Mouse (Mus musculus) lung, postnatal 0 days (tissue): ENCODE measurements at regions not wholly inside any gene's neighbourhood (a gene's known extent, or its start where the extent isn't known, plus 50 kb on each side); places are given as distances from the start of the nearest gene placed in this dataset.

Experiments used
- CTCF ChIP-seq: IDR thresholded peaks from 2 replicates; pipeline ENCODE4 v1.5.1; 2016; ENCODE audit warnings: antibody characterized with exemption, mild to moderate bottlenecking
- EP300 ChIP-seq: IDR thresholded peaks from 2 replicates; pipeline ENCODE4 v1.6.1; 2016; ENCODE audit warnings: antibody characterized with exemption, mild to moderate bottlenecking, control low read depth

DNA sequence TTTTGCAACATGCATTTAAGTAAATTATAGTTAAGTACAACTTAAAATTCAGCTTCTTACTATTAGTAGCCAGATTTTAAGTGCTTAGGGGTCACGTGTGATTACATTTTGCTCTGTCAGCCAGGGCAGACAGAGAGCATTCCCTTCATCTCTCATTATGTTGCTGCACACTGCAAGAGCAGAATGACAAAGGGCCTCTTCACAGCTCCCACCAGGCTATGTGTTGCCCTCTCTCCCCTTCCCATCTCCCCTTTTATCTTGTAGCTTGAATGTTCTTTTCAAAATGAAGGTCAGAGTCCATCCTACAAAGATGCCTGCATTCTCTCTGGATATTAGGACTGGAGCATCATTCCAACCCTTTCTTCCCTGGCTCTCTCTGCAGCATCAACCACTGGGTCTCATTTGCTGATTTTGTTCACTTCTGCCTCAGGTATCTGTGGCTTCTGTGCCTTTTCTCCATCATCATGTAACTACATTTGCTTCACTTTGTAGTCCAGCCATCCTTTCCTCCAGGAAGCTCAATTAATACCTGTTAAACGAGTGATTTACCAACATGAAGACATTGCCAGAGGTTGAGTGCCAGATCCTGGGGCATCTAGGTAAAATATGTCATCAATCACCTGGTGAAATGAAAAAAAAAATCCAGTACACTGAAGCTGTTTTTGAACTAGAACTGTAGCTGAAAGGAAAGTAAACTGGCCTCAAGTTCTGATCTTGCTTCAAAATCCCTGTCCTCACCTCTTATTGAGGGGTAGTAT, 571.6 kb downstream of the Btbd3 start:
- TF ChIP-seq CTCF (no peak), EP300 (no peak)
